Mouse (Mus musculus) limb, embryonic 12.5 days (tissue): ENCODE measurements around the gene Supt5. TPM values are rescaled to one million over a fixed set of nuclear protein-coding genes. Genes with fewer than 3 reads are reported as not detected.

ENCODE experiments used
- ATAC-seq: fragments of 200-750 bp; cut with Nextera tagmentation; 2 replicates; pipeline ENCODE4 v1.8.0; 2017; ENCODE audit warnings: low read depth, moderate TSS enrichment; ENCODE audit not compliant: insufficient number of reproducible peaks, insufficient read depth, low FRiP score, low TSS enrichment
- H3K27ac ChIP-seq: fragments of 300-500 bp; sonication (generic); 2 replicates; pipeline ENCODE4 v1.5.1; 2016; ENCODE audit warnings: mild to moderate bottlenecking, moderate library complexity
- H3K27me3 ChIP-seq: fragments of 300-500 bp; sonication (generic); 2 replicates; pipeline ENCODE4 v1.6.1; 2016; ENCODE audit warnings: mild to moderate bottlenecking, moderate library complexity
- H3K36me3 ChIP-seq: fragments of 300-500 bp; sonication (generic); 2 replicates; pipeline ENCODE4 v1.6.1; 2016; ENCODE audit warnings: mild to moderate bottlenecking, moderate library complexity
- H3K4me1 ChIP-seq: fragments of 300-500 bp; sonication (generic); replicated peaks from 2 replicates; pipeline ENCODE4 v1.6.1; 2016
- H3K4me2 ChIP-seq: fragments of 300-500 bp; sonication (generic); 2 replicates; pipeline ENCODE4 v1.6.1; 2016; ENCODE audit warnings: mild to moderate bottlenecking, moderate library complexity
- H3K4me3 ChIP-seq: fragments of 300-500 bp; sonication (generic); replicated peaks from 2 replicates; pipeline ENCODE4 v1.5.1; 2016; ENCODE audit warnings: mild to moderate bottlenecking
- H3K9ac ChIP-seq: fragments of 300-500 bp; sonication (generic); replicated peaks from 2 replicates; pipeline ENCODE4 v1.6.1; 2016; ENCODE audit warnings: mild to moderate bottlenecking, moderate library complexity
- H3K9me3 ChIP-seq: fragments of 300-500 bp; sonication (generic); 2 replicates; pipeline ENCODE4 v1.6.1; 2016; ENCODE audit warnings: mild to moderate bottlenecking, moderate library complexity
- WGBS: fragments of 180-500 bp; shearing (Covaris S2); methylation state at CpG from one replicate; pipeline ENCODE4 v1.1.7; 2016; 5-methylcytosine and 5-hydroxymethylcytosine counted together
- polyA plus RNA-seq: library from polyadenylated mRNA; unstranded; fragments of >200 nt; fragmentation: Nextera tagmentation; extraction: Ambion mirVana; gene quantifications from 2 replicates; pipeline ENCODE4 v1.2.1, GENCODE M21; 2016

Gene Supt5
- polyA plus RNA-seq, 1 experiment from 2014 or later, result 99.0 TPM

DNA sequence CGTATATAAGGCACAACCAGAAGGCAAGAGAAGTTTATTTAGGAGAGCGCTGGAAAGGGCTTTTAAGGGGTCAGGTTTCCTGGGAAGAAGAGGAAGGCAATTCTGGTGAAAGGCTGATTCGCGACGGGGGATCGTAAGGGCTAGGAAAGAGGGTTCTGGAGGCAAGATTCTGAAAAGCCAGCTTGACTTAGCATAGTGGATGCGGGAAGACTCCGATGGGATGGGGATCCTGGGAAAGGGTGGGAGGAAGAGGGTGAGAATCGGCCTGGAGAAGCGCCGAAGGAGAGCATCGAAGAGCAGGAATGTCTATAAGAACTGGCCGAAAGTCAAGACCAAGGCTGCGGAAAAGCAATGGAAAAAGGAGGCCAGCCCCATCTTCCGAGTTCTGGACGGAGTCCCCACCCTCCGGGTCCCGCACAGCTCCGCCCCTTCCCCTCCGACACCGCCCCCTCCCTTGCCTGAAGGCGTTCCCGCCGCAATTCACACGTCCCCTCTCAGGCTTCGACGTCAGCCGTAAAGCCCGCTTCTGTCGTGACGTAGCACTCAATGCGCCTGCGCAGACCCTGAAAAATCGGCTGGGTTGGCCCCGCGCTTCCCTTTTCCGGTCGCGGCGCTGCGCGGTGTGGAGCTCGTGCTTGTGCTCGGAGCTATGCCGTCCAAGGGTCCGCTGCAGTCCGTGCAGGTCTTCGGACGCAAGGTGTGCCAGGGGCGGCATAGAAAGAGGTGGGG is 11.8 kb upstream of the Supt5 start, which contains the start of gene Rps16:
Rps16 (plus strand) TSS at position 498 of the 729 bp plus-strand sequence.
- H3K4me2 ChIP-seq, result peak within 1 kb of the TSS; percentile 89
- under 1% methylated on average over 47 of the region's 50 CpGs for WGBS
- peak within 1 kb of the TSS; percentile 96 for H3K27ac ChIP-seq
- H3K27me3 ChIP-seq, result no peaks in the 10 kb centered on the region
- H3K36me3 ChIP-seq, result peaks cover 39% of the 10 kb centered on the region
- no peaks in the 10 kb centered on the region for H3K9me3 ChIP-seq
- peak within 1 kb of the TSS; percentile 98 for H3K9ac ChIP-seq
- peak within 1 kb of the TSS; percentile 88 for H3K4me3 ChIP-seq
- peak; percentile 90 for ATAC-seq
- H3K4me1 ChIP-seq, result peaks cover 16% of the 10 kb centered on the region

GRCm38 (mm10) chr7:28348601-28349000 is 10.1 kb upstream of the Supt5 start:
- H3K4me1 ChIP-seq, result peaks cover 16% of the 10 kb centered on the region
- no peaks in the 10 kb centered on the region for H3K9me3 ChIP-seq
- H3K27ac ChIP-seq, result no peak overlapping the region
- H3K4me3 ChIP-seq, result no peak overlapping the region
- ATAC-seq, result no peak
- 84% methylated on average over 7 of the region's 7 CpGs for WGBS
- H3K27me3 ChIP-seq, result no peaks in the 10 kb centered on the region
- H3K4me2 ChIP-seq, result no peak overlapping the region
- H3K9ac ChIP-seq, result no peak overlapping the region
- peaks cover 22% of the 10 kb centered on the region for H3K36me3 ChIP-seq

GRCm38 (mm10) chr7:28347746-28348145 is 9.2 kb upstream of the Supt5 start:
- no peak for ATAC-seq
- Histone ChIP-seq H3K36me3 (peaks cover 13% of the 10 kb centered on the region), H3K27me3 (no peaks in the 10 kb centered on the region), H3K4me3 (no peak overlapping the region), H3K4me1 (peaks cover 16% of the 10 kb centered on the region), H3K9me3 (no peaks in the 10 kb centered on the region), H3K9ac (no peak overlapping the region), H3K27ac (no peak overlapping the region), H3K4me2 (no peak overlapping the region)
- WGBS, result 85% methylated on average over 3 of the region's 3 CpGs

GRCm38 (mm10) chr7:28344637-28345036 is 6.1 kb upstream of the Supt5 start:
- H3K4me1 ChIP-seq, result peaks cover 21% of the 10 kb centered on the region
- H3K27me3 ChIP-seq, result no peaks in the 10 kb centered on the region
- no peak overlapping the region for H3K27ac ChIP-seq
- H3K4me3 ChIP-seq, result no peak overlapping the region
- no peak overlapping the region for H3K4me2 ChIP-seq
- no peaks in the 10 kb centered on the region for H3K9me3 ChIP-seq
- no peaks in the 10 kb centered on the region for H3K36me3 ChIP-seq
- no peak for ATAC-seq
- no peak overlapping the region for H3K9ac ChIP-seq
- WGBS, result 9% methylated on average over 4 of the region's 4 CpGs

DNA sequence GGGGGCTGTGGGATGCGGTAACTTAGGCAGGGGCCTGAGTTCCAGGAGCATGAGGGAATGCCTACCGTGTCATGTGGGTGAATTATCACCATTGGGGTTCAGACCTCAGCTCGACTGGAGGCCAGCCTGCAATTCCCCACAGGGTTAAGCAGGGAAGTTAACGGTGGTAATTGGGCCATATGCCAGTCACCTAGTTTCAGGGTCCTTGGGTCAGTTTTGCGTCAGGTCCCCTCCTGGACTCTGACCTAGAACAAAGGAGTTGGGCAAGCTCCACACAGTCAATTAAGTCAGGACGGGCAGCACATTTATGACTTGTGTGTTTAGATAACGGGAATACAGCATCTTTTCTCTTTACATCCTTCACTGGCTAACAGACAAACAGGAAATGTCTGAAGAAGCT is 2.8 kb upstream of the Supt5 start:
- 26% methylated on average over 7 of the region's 7 CpGs for WGBS
- Histone ChIP-seq H3K4me2 (0 out of 2 replicates have a peak overlapping the region, but pooled peaks have one; percentile 5), H3K4me1 (peaks cover 29% of the 10 kb centered on the region), H3K36me3 (no peaks in the 10 kb centered on the region), H3K27ac (peak overlapping the region; percentile 56), H3K4me3 (no peak overlapping the region), H3K27me3 (no peaks in the 10 kb centered on the region), H3K9ac (no peak overlapping the region), H3K9me3 (no peaks in the 10 kb centered on the region)
- ATAC-seq, result no peak

DNA sequence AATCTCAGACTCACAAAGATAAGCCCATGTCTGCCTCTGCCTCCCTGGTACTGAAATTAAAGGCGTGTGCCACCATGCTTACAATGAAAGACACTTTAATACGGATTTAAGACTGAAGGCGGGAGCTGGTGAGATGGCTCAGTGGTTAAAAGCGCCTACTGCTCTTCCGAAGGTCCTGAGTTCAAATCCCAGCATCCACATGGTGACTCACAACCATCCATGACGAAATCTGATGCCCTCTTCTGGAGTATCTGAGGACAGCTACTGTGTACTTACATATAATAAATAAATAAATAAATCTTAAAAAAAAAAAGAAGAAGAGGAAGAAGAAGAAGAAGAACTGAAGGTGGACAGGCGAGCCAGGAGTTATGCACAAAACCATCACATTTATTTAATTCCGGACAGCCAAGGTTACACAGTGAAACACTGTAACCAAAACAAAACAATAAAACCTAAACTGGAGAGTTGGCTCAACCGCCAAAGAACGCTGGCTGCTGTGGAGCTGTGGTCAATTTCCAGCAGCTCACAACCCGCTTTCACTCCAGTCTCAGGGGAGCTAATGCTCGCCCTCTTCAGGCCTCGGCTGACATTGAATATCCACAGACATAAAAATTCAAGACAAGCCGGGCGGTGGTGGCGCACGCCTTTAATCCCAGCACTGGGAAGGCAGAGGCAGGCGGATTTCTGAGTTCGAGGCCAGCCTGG is 819 bp upstream of the Supt5 start:
- H3K4me1 ChIP-seq, result peaks cover 29% of the 10 kb centered on the region
- H3K4me3 ChIP-seq, result peak overlapping the region; percentile 92
- peak overlapping the region; percentile 91 for H3K27ac ChIP-seq
- H3K27me3 ChIP-seq, result no peaks in the 10 kb centered on the region
- ATAC-seq, result no peak
- no peaks in the 10 kb centered on the region for H3K9me3 ChIP-seq
- peak overlapping the region; percentile 78 for H3K4me2 ChIP-seq
- 83% methylated on average over 19 of the region's 19 CpGs for WGBS
- H3K9ac ChIP-seq, result peak overlapping the region; percentile 58
- H3K36me3 ChIP-seq, result peaks cover 15% of the 10 kb centered on the region

- Histone ChIP-seq H3K9ac (no peak overlapping the region), H3K4me2 (no peak overlapping the region), H3K4me3 (no peak overlapping the region), H3K36me3 (peaks cover 47% of the 10 kb centered on the region), H3K4me1 (peaks cover 13% of the 10 kb centered on the region), H3K27ac (no peak overlapping the region), H3K9me3 (no peaks in the 10 kb centered on the region), H3K27me3 (no peaks in the 10 kb centered on the region)
- WGBS, result 90% methylated on average over 2 of the region's 2 CpGs
- ATAC-seq, result no peak
Measured at GRCm38 (mm10) chr7:28335471-28335870, 3.1 kb downstream of the Supt5 start.

- H3K9me3 ChIP-seq, result no peaks in the 10 kb centered on the region
- no peak overlapping the region for H3K9ac ChIP-seq
- H3K4me2 ChIP-seq, result no peak overlapping the region
- no peaks in the 10 kb centered on the region for H3K27me3 ChIP-seq
- H3K27ac ChIP-seq, result no peak overlapping the region
- H3K4me1 ChIP-seq, result peaks cover 11% of the 10 kb centered on the region
- no peak overlapping the region for H3K4me3 ChIP-seq
- 89% methylated on average over 4 of the region's 4 CpGs for WGBS
- ATAC-seq, result no peak
- peaks cover 56% of the 10 kb centered on the region for H3K36me3 ChIP-seq
Measured at GRCm38 (mm10) chr7:28334534-28334933, 4.0 kb downstream of the Supt5 start.

GRCm38 (mm10) chr7:28328260-28328659 is 10.3 kb downstream of the Supt5 start:
- 93% methylated on average over 2 of the region's 2 CpGs for WGBS
- no peak overlapping the region for H3K4me2 ChIP-seq
- no peak for ATAC-seq
- no peak overlapping the region for H3K9ac ChIP-seq
- H3K9me3 ChIP-seq, result no peaks in the 10 kb centered on the region
- H3K4me3 ChIP-seq, result no peak overlapping the region
- H3K4me1 ChIP-seq, result no peaks in the 10 kb centered on the region
- peaks cover 97% of the 10 kb centered on the region for H3K36me3 ChIP-seq
- H3K27me3 ChIP-seq, result no peaks in the 10 kb centered on the region
- H3K27ac ChIP-seq, result no peak overlapping the region

DNA sequence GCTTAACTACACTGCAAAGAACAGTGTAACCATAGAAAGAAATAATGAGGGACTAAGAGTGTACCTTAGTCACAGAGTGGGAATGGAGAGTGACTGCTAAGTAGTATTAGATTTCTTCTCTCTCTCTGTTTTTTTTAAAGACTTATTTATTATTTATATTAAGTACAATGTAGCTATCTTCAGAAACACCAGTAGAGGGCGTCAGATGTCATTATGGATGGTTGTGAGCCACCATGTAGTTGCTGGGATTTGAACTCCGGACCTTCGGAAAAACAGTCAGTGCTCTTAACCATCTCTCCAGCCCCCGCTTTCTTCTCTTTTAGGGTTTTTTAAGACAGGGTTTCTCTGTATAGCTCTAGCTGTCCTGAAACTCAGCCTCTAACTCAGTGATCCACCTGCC is 12.1 kb downstream of the Supt5 start:
- WGBS, result 82% methylated on average over 4 of the region's 4 CpGs
- Histone ChIP-seq H3K9ac (no peak overlapping the region), H3K9me3 (no peaks in the 10 kb centered on the region), H3K4me3 (no peak overlapping the region), H3K27me3 (no peaks in the 10 kb centered on the region), H3K27ac (no peak overlapping the region), H3K4me2 (no peak overlapping the region), H3K36me3 (peaks cover 100% of the 10 kb centered on the region), H3K4me1 (no peaks in the 10 kb centered on the region)
- no peak for ATAC-seq

- no peaks in the 10 kb centered on the region for H3K9me3 ChIP-seq
- no peak overlapping the region for H3K4me3 ChIP-seq
- no peak for ATAC-seq
- WGBS, result 98% methylated on average over 8 of the region's 8 CpGs
- H3K36me3 ChIP-seq, result peaks cover 100% of the 10 kb centered on the region
- no peak overlapping the region for H3K4me2 ChIP-seq
- H3K4me1 ChIP-seq, result no peaks in the 10 kb centered on the region
- no peaks in the 10 kb centered on the region for H3K27me3 ChIP-seq
- H3K9ac ChIP-seq, result no peak overlapping the region
- no peak overlapping the region for H3K27ac ChIP-seq
Measured at GRCm38 (mm10) chr7:28325293-28325692, 13.3 kb downstream of the Supt5 start.
